Mouse (Mus musculus): Measurements from ENCODE around the gene Gm30737.
"Not testable (repeated sequence)": the region's sequence is repeated elsewhere in the genome, so short reads cannot be mapped to it uniquely, and the experiment has no call there.

Gene Gm30737

GRCm38 (mm10) chrY:14400410-14400809 is at the start of gene Gm30737:
Gm30737 (plus strand) TSS chrY:14400710.
- not testable (repeated sequence) for DNase-seq (ENCODE audit: low read depth)
